Mouse (Mus musculus): ENCODE data around the gene Rsad2. TPM values are rescaled to one million over a fixed set of nuclear protein-coding genes. Genes with fewer than 3 reads are reported as not detected.

Rsad2 gene
- total and polyA plus RNA-seq, 3 experiments: 0.04 to 0.12 (median 0.06) TPM

GRCm38 (mm10) chr12:26469098-26470041, 13.1 kb upstream of the Rsad2 start, which contains the start of gene Cmpk2:
TSS of gene Cmpk2 (plus strand) at chr12:26469204.
- peak; percentile 45 for DNase-seq (ENCODE audit: extremely low read depth)
- no peaks in the 10 kb centered on the region for H3K36me3 ChIP-seq (replicated peaks in 1 of 2; ENCODE audit: control insufficient read depth in 1 of 2, insufficient read depth in 1 of 2, low read length in 1 of 2)
- no peaks in the 10 kb centered on the region for H3K9me3 ChIP-seq (replicated peaks; ENCODE audit: low read length)
- H3K79me2 ChIP-seq (replicated peaks; ENCODE audit: control insufficient read depth, extremely low read depth, insufficient read depth, poor library complexity, severe bottlenecking): no peaks in the 10 kb centered on the region
- H3K27ac ChIP-seq (ENCODE audit: insufficient read depth, low read depth): no peak within 1 kb of the TSS
- peaks cover 7% of the 10 kb centered on the region for H3K27me3 ChIP-seq (replicated peaks)
- H3K4me3 ChIP-seq (replicated peaks in 1 of 3; ENCODE audit: low read depth in 2 of 3, low read length in 2 of 3, poor library complexity in 1 of 3): peak within 1 kb of the TSS in 2 of 3 experiments; percentile 35 to 47
- peaks cover 0 to 15% of the 10 kb centered on the region in 2 experiments; a peak in 3 of 4 replicates for H3K4me1 ChIP-seq (ENCODE audit: control insufficient read depth in 1 of 2, insufficient read depth in 2 of 2)
- TF ChIP-seq ZMIZ1 (IDR thresholded peaks at IDR 0.05; ENCODE audit: low read depth, low read length) (no peak), POLR2A (IDR thresholded peaks at IDR 0.05; ENCODE audit: low read depth, low read length) (no peak), BHLHE40 (IDR thresholded peaks at IDR 0.05; ENCODE audit: low read depth, low read length) (peak; percentile 27; the same call in 1 of the 2 replicates), ETS1 (conservative IDR thresholded peaks at IDR 0.05; ENCODE audit: low read depth, low read length) (0 out of 2 replicates have a peak, but pooled peaks have one; percentile 10), HCFC1 (IDR thresholded peaks at IDR 0.05; ENCODE audit: low read depth, low read length) (no peak), RAD21 (IDR thresholded peaks at IDR 0.05; ENCODE audit: low read depth, low read length) (no peak), SMC3 (IDR thresholded peaks at IDR 0.05; ENCODE audit: low read depth, low read length) (no peak), UBTF (IDR thresholded peaks at IDR 0.05; ENCODE audit: low read depth, low read length) (no peak), ELF1 (IDR thresholded peaks at IDR 0.05; ENCODE audit: low read depth, low read length) (no peak), KAT2A (IDR thresholded peaks at IDR 0.05; ENCODE audit: insufficient replicate concordance, low read length) (no peak), NELFE (IDR thresholded peaks at IDR 0.05; ENCODE audit: low read depth, low read length) (no peak), CHD2 (IDR thresholded peaks at IDR 0.05; ENCODE audit: low read length) (no peak), SIN3A (IDR thresholded peaks at IDR 0.05; ENCODE audit: low read length) (no peak), USF1 (IDR thresholded peaks at IDR 0.05; ENCODE audit: low read depth, low read length) (no peak), E2F4 (IDR thresholded peaks at IDR 0.05; ENCODE audit: insufficient replicate concordance, low read depth, low read length) (no peak), TBP (conservative IDR thresholded peaks at IDR 0.05; ENCODE audit: low read depth, low read length) (no peak), JUND (conservative IDR thresholded peaks at IDR 0.05; ENCODE audit: low read depth, low read length) (no peak), POLR2AphosphoS2 (IDR thresholded peaks at IDR 0.05; ENCODE audit: low read depth, low read length) (no peak), JUN (IDR thresholded peaks at IDR 0.05; ENCODE audit: insufficient read depth, low read depth, low read length) (no peak), IRF4 (IDR thresholded peaks at IDR 0.05; ENCODE audit: low read depth, low read length) (peak; percentile 60; the same call in 1 of the 2 replicates), MAZ (IDR thresholded peaks at IDR 0.05; ENCODE audit: low read depth, low read length) (no peak), USF2 (conservative IDR thresholded peaks at IDR 0.05; ENCODE audit: low read depth, low read length) (no peak), CHD1 (IDR thresholded peaks at IDR 0.05; ENCODE audit: low read depth, low read length) (no peak), TCF12 (IDR thresholded peaks at IDR 0.05; ENCODE audit: low read depth, low read length) (no peak), RCOR1 (conservative IDR thresholded peaks at IDR 0.05; ENCODE audit: low read depth, low read length) (no peak), ZNF384 (IDR thresholded peaks at IDR 0.05; ENCODE audit: low read depth, low read length) (no peak), MXI1 (IDR thresholded peaks at IDR 0.05; ENCODE audit: low read depth, low read length) (no peak), NRF1 (IDR thresholded peaks at IDR 0.05; ENCODE audit: low read depth, low read length) (peak; percentile 74), MAFK (IDR thresholded peaks at IDR 0.05; ENCODE audit: insufficient replicate concordance, low read length) (no peak), EP300 (IDR thresholded peaks at IDR 0.05; ENCODE audit: low read length) (no peak), CTCF (conservative IDR thresholded peaks at IDR 0.05 in 1 of 2, IDR thresholded peaks at IDR 0.05 in 1 of 2; ENCODE audit: low read depth in 2 of 2, low read length in 2 of 2) (no peak), ZKSCAN1 (IDR thresholded peaks at IDR 0.05; ENCODE audit: borderline replicate concordance, low read depth, low read length) (no peak), MEF2A (IDR thresholded peaks at IDR 0.05; ENCODE audit: borderline replicate concordance, low read depth, low read length) (0 out of 2 replicates have a peak, but pooled peaks have one; percentile 19)
- dilution Hi-C loops (cut with MboI; ENCODE audit: extremely low pct_ligation_motif_present, extremely low pct_unique_long_range_greater_than_20kb, low sequenced_read_pairs) (no loop called here), in situ Hi-C loops (cut with MboI; ENCODE audit: low pct_ligation_motif_present, low pct_unique_long_range_greater_than_20kb, low sequenced_read_pairs) (no loop called here)
- H3K9ac ChIP-seq (ENCODE audit: insufficient read depth, low read depth): no peak within 1 kb of the TSS
- peak within 1 kb of the TSS; percentile 85 for H3K4me2 ChIP-seq (ENCODE audit: insufficient read depth, low read depth, poor library complexity, severe bottlenecking)
